Mouse (Mus musculus) spleen, adult 12 weeks (tissue): ENCODE results near the gene Hip1r.

Experiments used
- DNase-seq: peaks from one replicate; pipeline ENCODE4 v3.0.0; 2022; ENCODE audit warnings: low spot score

The Hip1r gene

DNA sequence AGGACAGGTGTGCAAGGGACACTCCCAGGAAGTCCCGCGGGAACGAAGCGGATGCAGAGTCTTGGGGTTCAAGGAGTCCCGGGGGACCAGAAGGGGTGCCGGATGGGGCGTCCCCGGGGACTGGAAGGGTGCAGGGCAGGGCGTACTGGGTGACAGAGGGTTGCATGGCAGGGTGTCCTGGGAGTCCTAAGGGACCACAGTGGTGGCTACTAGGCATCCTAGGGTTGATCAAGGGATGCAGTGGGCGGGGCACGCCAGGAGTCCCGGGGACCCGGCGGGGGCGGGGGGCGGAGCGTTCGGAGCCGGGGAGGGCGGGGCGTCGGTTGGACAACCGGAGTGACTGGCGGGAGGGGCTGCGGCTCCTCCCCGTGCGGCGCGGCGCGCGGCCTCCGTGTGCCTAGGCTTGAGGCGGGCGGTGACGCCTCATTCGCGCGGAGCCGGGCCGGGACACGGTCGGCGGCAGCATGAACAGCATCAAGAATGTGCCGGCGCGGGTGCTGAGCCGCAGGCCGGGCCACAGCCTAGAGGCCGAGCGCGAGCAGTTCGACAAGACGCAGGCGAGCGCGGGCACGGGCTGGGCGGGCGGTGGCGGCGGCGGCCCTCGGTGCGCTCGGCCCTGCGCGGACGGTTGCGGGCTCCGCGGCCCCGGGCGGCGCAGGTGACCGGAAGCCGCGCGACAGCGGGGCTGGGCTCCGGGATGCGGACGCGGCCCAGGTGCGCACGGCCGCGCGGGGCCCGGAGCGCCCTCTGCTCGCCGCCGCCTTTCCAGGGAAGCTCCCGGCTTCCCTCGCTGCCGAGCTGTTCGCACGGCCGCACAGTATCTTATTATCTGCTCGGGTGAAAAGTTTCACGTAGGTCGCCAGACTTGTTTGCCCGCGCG lies at the start of gene Hip1r:
Gene Hip1r (plus strand): TSS at position 330 of the 880 bp plus-strand sequence.
- peak; percentile 60 for DNase-seq

DNA sequence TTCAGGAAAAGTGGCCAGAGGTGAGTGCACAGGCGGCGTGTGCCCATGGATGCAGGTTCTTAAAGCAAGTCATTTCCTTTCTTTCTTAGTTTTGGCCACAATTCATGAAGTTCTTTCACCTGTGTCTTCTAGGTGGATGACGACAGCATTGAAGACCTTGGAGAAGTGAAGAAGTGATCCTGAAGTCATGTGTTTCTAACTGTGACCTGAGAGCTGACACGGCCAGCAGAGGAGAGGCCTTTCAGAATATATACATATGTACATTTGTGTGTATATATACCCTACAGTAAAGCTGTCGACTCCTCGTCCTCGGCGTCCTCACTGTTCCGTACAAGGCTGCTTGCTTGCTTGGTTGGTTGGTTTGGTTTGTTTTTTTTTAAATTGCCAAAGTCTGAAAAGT lies 46.3 kb upstream of the Hip1r start, which contains the start of gene Gm43518:
Gene Gm43518 (plus strand): TSS at position 301 of the 400 bp plus-strand sequence.
- no peak for DNase-seq

DNA sequence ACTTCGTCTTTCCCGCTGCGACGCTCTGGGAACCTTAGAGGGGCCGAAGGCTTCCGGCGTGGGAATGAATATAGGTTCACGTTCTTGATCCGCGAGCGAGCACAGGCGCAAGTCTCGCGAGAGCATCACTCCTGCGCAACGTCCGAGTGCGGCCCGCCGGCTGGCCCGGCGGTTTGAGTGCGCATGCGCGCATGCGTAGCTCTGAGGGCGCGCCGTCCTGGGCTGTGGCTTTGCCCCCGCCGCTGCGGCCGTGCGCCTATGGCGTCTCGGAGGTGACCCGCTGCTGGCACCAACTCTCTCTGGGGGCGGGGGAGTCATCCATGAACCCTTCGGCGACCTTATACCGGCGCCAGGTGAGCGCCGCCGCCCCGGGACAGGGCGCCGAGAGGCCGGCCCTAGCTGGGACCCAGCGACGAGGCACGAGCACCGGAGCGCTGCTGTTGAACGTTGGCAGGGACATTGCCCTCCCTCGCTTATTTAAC lies 42.9 kb upstream of the Hip1r start, which contains the start of gene Ccdc62:
Gene Ccdc62 (plus strand): TSS at position 172 of the 482 bp plus-strand sequence.
- DNase-seq = peak; percentile 85

DNA sequence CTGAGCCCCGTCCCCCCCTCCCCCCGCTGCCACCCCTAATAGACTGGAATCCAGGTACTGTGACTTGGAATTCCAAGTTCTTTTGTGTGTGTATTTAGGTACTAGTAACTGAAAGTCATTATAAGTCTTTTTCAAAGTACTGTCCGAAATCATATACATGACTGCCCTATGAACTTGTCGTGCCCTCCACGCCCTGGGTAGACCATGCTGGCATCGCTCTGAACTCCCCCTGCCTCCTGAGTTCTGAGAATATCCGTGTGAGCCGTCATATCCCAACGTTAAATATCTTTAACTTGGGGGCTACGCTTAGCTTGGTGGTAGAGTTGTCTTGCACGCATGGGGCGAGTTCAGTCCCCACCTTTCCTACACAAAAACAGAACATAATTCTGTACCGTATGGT lies 42.3 kb upstream of the Hip1r start:
- no peak for DNase-seq

DNA sequence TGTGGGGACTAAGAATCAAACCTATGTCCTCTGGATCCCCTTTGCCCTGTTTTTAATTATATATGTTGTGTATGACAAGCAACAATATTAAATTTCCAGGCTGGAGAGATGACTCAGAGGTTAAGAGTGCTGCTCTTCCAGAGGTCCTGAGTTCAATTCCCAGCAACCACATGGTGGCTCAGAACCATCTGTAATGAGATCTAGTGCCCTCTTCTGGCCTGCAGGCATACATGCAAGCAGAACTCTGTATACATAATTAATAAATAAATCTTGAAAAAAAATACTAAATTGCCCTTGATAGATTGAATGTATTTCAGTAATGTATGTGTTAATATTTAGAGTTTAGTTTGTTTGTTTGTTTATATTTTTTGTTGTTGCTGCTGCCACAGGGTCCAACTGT lies 40.5 kb upstream of the Hip1r start:
- DNase-seq = no peak

DNA sequence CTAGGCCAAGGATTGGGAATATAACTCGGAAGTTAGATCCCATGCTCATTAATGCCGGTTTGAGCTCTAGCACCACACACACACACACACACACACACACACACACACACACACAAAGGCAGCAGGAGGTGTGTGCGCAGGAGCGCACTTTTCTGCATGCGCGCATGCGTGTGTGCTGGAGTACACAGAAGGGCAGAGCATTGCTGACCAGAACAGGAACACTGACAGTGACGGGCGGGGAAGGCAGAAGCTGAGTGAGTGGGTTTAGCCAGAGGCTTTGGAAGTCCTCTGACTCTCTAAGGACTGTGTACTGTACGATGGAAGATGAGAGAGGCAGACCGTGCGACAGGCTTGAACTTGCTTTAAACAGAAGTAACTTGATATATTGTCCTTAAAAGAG lies 39.9 kb upstream of the Hip1r start:
- no peak for DNase-seq

DNA sequence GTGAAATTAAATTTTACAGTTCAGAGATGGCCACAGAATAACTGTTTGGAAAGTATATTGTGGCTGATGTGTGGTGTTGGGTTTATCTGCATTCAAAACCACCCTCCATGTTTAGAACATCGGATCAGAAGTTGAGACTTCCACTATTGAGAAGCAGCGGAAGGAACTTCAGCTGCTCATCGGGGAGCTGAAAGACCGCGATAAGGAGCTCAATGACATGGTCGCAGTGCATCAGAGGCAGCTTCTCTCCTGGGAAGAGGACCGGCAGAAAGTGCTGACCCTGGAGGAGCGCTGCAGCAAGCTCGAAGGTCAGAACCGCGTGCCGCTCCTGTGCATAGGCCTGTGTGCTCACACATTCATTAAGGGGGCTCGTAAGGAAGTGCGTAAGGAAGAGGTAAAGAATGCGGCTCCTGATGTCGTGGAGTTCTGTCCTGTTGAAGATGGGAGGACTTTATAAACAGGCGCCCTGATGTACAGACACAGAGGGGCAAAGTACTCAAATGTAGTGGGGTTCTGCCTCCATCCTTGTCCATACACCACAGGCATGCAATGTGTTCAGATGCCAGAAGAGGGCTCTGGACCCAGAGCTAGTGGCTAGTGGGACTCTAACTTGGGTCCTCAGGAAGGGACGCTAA lies 39.4 kb upstream of the Hip1r start:
- DNase-seq = no peak

DNA sequence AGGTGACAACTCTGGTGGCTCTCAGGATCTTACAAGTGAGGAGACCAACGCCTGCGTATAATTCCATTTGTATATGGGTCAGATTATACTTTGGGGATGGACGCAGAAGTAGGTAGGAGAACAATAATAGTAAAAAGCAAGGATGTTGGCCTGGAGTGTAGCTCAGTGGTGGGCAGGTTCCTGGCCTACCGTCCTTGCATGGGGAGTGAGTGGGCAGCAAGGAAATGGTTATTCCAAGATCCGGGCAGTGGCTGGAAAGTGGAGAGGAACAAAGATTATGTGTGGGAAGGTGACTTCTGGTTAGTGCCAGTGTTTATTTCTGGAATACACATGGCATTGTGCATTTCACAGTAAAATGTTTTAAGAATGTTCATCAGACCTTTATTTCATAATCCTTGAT lies 37.5 kb upstream of the Hip1r start:
- no peak for DNase-seq

DNA sequence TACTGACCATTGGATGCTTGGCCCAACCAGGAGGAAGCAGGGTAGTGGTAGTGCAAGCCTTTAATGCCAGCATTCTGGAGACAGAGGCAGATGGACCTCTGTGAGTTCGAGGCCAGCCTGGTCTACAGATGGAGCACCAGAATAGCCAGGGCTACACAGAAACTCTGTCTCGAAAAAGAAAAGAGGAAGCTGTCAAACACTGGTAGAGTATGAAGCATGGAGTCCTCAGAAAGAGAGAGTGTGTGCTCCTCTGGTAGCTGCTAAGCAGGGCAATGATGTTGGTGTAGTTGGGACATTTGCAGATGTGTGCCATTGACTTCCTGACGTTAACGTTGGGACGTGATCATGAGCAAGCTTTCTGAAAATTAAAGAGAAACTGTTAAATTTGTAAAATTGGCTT lies 34.9 kb upstream of the Hip1r start:
- DNase-seq = no peak

DNA sequence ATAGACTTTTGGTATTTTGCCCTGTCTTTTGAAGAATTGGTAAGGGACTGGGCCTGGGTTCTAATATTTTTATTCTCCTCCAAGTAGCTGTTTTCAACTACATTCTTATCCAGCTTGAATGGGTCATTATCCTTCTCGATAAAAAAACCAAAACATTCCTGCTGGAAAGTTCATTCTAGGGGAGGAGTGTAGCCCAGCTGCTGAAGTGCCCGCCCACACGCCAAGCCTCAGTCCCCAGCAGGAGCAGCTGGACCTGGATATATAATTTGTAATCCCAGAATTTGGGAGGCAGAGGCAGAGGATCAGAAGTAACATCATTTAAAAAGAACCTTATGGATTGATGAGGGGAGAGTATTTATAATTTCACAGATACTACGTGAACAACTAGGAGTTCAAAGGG lies 26.9 kb upstream of the Hip1r start:
- DNase-seq = no peak

DNA sequence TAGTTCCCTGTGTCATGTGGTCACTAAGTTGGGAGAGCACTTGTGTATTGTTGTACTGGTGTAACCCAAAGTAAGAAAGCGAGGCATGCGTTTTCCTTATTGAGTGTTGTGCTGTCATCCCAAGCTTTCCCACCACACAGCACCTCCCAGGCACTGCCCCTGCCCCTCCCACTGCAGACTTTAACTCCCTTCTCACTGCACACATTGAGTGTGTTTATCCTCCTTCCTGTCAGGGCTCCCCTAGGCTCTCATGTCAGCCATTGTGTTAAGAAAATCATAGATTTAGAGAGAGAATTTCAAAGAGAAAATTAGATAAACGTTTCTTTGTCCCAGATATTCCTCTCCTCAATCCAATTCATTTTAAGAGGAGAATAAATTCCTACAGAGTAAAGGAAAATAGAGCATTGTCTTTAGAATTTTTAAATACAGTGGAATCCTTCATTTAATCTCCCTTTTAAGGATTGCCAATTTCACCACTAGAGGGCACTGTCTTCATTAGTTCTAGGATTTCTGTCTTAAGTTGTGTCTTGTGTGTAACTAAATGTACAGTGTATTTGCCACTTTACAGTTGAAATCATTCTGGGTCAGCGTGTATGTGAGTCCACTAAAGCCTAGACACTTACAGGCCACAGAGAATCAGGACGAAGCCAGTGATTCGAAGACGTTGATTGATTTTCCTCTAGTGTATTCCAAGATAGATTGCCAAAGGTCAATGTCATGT lies 26.2 kb upstream of the Hip1r start:
- no peak for DNase-seq

DNA sequence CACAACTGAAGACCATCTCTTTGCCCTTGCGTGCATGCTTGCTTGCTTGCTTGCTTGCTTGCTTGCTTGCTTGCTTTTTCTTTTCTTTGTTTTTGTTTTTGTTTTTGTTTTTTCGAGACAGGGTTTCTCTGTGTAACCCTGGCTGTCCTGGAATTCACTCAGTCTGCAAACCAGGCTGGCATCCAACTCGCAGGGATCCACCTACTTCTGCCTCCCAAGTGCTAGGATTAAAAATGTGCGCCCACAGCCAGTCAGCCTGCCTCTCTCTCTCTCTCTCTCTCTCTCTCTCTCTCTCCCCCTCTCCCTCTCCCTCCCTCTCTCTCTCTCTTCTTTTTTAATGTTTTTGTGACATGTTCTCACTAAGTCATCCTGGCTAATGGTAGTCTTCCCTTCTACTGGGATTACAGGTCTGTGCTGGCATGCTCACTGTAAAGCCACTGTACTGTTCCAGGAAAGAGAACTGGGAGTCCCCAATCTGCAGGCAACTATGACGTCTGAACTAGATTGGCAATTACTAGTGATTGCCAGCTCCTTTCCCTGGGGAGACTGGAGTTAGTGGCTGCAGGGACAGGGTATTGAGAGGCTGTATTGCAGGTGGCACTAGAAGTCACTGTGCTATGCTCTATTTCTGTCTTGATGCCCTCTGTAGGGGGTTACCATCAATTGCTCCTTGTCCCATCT lies 20.9 kb upstream of the Hip1r start:
- no peak for DNase-seq

DNA sequence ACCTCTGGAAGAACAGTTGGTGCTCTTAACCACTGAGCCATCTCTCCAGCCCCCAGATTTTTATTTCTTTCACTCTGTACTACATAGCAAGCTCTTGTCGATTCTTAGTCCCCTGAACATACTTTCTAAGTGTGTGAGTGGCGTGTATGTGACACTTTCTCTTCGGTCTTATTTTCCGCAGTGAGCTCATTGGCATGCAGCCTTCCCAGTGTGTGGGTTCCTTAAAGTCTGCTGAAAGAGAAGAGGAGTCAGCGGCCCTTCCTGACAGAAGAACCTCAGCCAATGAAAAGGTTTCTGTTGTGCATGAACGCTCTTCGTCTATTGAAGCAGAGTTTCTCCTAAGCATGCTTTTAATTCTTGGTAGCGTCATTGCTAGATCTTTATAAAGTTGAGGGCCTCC lies 16.2 kb upstream of the Hip1r start:
- no peak for DNase-seq

DNA sequence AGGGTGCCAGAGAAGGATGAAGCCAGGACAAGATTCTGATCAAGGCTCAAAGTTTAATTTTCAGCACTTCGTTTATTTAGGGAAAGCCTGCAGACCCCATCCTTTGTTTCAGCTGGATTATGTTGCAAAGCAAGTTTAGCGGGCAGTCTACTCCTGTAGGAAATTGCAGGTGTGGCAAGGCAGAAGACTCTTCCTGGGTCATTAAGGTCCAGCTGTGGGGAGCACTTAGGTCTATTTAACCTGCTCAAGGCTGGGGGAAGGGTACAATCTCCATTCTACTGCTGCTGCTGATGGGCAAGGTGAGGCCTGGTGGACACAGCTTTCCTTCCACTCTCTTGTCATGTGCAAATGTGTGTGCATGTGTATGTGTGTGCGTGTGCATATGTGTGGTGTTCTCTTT lies 14.4 kb upstream of the Hip1r start:
- DNase-seq = no peak

DNA sequence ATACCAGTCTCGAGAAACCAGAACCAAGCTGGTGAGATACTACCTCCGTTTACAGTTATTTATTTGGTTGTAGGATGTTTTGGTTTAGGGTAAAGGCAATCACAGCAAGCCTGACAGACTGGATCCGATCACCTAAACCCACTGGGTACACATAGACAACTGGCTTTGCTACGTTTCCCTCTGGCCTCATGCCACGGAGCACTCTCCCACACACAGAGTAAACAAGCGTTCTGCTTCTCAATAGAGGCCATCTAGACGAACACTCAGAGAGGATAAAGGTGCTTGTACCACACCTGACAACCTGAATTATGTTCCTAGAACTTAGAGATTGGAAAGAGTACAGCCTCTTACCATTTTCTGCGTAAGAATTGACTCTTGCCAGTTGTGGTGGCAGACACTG lies 13.3 kb upstream of the Hip1r start:
- no peak for DNase-seq

DNA sequence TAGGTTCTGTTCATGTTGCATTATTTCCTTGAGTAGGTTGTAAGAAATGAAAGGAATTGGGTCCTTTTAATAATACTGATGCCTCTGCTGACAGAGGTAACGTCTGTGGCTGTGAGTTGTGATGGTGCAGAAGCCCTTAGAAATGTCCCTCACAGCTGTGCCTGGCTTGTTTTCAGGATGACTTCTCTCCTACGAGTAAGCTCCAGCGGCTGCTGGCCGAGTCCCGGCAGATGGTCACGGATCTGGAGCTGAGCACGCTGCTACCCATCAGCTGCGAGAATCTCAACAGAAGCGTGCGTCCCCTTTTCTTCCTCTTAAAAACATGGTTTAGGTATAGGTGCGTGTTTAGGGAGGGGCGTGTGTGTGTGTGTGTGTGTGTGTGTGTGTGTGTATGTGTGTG lies 12.4 kb upstream of the Hip1r start:
- no peak for DNase-seq

DNA sequence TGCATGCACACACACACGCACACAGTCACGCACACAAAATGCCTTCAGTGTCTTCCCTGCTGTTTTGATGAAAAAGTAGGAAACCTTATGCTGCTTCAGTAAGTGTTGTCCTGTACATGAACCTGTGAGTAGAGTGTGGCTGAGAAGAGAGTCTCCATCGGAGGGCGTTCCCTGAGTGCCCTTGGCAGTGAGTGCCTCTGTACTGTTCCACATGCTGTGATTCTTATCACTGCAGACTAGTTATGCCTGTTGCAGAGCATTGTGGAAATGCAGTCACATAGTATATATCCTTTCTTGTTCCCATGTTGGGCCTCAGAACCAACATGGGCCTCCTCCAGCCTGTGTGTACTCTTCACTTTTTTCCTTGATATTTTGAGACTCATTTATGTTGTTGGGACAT lies 9.2 kb upstream of the Hip1r start:
- DNase-seq = no peak

DNA sequence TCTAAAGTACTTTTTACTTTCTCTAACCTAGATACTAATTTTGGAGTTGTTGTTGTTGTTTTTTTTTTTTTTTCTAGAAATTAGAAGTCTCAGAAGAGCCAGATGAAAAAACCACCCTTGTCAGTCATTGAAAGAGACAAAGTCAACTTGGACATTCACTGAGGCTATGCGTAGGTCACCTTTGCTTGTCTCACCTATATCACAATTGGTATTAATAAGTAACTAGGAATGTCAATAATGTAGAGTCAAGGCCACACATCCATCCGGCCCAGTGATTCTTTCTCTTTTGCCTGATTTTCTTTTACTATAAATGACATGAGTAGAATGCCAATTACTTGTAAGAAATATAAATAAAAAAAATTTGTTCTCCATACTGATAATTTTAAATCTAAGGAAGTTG lies 6.7 kb upstream of the Hip1r start:
- DNase-seq = no peak

DNA sequence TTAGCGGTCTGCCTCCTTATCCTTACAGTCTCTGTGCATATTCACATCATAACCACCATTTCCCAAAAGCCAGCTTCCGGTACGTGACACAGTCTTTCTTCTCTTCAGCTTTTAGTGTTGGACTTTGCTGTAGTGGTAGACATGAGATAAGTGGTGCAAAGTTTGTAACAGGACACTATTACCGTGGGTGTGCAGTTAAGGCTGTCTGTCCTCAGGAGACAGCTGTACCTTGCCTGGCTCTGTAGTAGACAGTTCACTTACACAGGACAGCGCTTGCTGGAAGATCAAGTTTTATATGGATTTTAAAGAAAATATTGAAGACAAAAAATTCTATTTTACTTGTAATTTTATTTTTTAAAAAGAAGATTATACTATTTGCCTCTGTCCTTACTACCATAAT lies 5.0 kb upstream of the Hip1r start:
- DNase-seq = no peak

DNA sequence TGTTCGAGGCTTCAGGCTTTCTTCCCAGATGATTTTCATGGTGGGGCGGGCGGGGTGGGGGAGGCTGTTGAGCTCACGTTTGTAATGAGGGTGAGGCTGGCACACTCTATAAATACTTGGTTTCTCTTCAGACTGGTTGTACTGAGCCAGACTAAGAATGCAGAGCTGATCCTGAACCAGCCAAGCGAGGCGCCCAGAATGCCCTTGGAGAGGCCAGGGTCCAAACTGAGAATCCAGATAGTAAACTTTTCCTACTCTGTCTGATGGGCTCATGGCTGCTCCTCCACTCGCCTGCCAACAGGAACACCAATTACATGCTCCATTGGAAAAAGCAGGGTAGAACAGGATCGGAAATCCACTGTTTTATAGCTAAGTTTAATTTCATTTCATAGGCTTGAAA lies 4.2 kb upstream of the Hip1r start:
- DNase-seq = no peak

DNA sequence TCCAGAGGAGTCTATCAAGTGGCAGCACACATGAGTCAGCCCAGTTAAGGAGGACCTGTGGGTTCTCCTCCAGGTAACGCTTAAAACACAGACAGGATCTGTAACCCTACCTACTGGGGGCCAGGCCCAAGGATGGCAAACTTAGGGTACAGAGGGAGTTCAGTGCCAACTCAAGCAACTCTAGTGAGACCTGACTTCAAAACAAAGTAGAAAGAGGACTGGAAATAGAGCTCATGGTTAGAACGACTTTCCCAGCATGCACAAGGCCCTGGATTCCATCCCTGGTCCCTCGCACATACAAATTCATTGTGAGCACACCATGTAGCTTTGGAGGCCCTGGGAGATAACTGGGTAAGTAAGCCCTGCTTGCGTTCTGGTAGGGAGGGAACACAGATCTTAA lies 2.9 kb upstream of the Hip1r start:
- DNase-seq = no peak

DNA sequence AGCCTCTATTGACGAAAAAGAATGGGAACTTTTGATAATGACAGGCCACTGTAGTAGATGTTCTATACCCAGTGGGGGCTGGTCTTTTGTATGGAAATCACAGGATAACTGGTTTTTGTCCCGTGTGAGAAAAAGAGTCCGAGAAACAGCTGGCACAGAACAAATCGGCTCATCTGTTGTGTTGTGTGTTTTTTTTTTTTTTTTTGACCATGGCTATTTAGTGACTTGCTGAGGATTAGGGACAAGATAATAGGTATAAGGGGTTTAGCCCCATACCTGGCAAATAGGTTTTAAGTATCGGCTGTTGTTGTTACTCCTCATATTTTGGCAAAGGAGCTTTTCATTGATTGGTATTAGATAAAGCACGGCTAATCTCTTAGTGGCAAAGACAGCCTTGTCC lies 975 bp upstream of the Hip1r start:
- DNase-seq = no peak
